Mouse (Mus musculus) heart, postnatal 0 days (tissue): ENCODE data around the gene Trmt1. TPM values are rescaled to one million over a fixed set of nuclear protein-coding genes. Genes with fewer than 3 reads are reported as not detected.
A peak's percentile ranks its signal among the peaks of the same experiment; 100 is the strongest.

ENCODE experiments used
- ATAC-seq: fragments of 200-750 bp; cut with Nextera tagmentation; 2 replicates; pipeline ENCODE4 v1.8.0; 2017; ENCODE audit warnings: low read depth, moderate number of reproducible peaks, moderate library complexity; ENCODE audit not compliant: insufficient read depth
- DNase-seq: peaks from one replicate; pipeline ENCODE4 v3.0.0-alpha.2; 2016; ENCODE audit warnings: low spot score
- H3K27ac ChIP-seq: fragments of 300-500 bp; sonication (generic); 2 replicates; pipeline ENCODE4 v1.5.1; 2014; ENCODE audit warnings: low read depth, mild to moderate bottlenecking
- H3K27me3 ChIP-seq: fragments of 300-500 bp; sonication (generic); 2 replicates; pipeline ENCODE4 v1.6.1; 2014; ENCODE audit warnings: low read length, mixed read lengths; ENCODE audit not compliant: control insufficient read depth, insufficient read depth
- H3K36me3 ChIP-seq: fragments of 300-500 bp; sonication (generic); replicated peaks from 2 replicates; pipeline ENCODE4 v1.6.1; 2014; ENCODE audit warnings: low read length, mixed read lengths; ENCODE audit not compliant: control insufficient read depth, insufficient read depth
- H3K4me1 ChIP-seq: fragments of 300-500 bp; sonication (generic); 2 replicates; pipeline ENCODE4 v1.6.1; 2014; ENCODE audit warnings: antibody characterized with exemption; ENCODE audit not compliant: control insufficient read depth, insufficient read depth
- H3K4me2 ChIP-seq: fragments of 300-500 bp; sonication (generic); 2 replicates; pipeline ENCODE4 v1.6.1; 2014; ENCODE audit warnings: low read depth, mild to moderate bottlenecking, low read length, moderate library complexity
- H3K4me3 ChIP-seq: fragments of 300-500 bp; sonication (generic); 2 replicates; pipeline ENCODE4 v1.5.1; 2014; ENCODE audit warnings: low read depth, low read length
- H3K9ac ChIP-seq: fragments of 300-500 bp; sonication (generic); replicated peaks from 2 replicates; pipeline ENCODE4 v1.6.1; 2014; ENCODE audit warnings: low read depth, low read length, mixed read lengths
- H3K9me3 ChIP-seq: fragments of 300-500 bp; sonication (generic); replicated peaks from 2 replicates; pipeline ENCODE4 v1.6.1; 2016; ENCODE audit warnings: low read length; ENCODE audit not compliant: control insufficient read depth
- CTCF ChIP-seq: IDR thresholded peaks from 2 replicates; pipeline ENCODE4 v1.5.1; 2016; ENCODE audit warnings: antibody characterized with exemption, control low read depth, low read depth
- EP300 ChIP-seq: IDR thresholded peaks from 2 replicates; pipeline ENCODE4 v1.6.1; 2016; ENCODE audit warnings: antibody characterized with exemption, low read depth
- WGBS: fragments of 180-500 bp; shearing (Covaris S2); extraction: QIAGEN DNeasy Blood & Tissue Kit; methylation state at CpG from one replicate; pipeline ENCODE4 v1.1.7; 2014; 5-methylcytosine and 5-hydroxymethylcytosine counted together
- polyA plus RNA-seq: library from polyadenylated mRNA; unstranded; fragments of >200 nt; fragmentation: Nextera tagmentation; extraction: Ambion mirVana; gene quantifications from 2 replicates; pipeline ENCODE4 v1.2.1, GENCODE M21; 2015
- total RNA-seq: library from RNA; depleted of rRNA; stranded (reverse); fragments of >200 nt; gene quantifications from 2 replicates; pipeline ENCODE4 v1.2.3, GENCODE M21; 2014; ENCODE audit warnings: low replicate concordance

Gene Trmt1
- total and polyA plus RNA-seq, 2 experiments from 2014 or later: 29.5 to 98.3 TPM

DNA sequence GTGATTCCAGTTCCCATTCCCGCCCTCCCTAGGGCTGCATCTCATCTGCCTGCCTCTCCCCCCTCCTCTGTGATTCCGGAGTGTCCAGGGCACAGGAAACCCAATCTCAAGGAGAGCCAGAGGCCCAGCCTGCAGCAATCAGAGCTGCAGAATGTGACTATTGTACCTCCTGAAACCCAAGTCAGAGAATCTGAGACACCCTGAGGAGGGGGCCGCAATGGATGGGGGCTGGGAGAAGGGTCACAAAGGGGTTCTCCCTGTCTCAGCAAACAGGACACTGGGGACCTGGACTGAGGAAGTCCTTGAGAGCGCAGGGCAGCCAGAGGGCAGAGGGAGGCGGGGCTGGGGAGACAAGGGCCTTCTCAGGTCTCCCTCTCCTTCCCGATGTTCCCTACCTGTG lies 46.9 kb downstream of the Trmt1 start:
- no peak overlapping the region for H3K4me3 ChIP-seq
- TF ChIP-seq CTCF: no peak
- TF ChIP-seq EP300: no peak
- no peak for ATAC-seq
- no peaks in the 10 kb centered on the region for H3K27me3 ChIP-seq
- WGBS: 38% methylated on average over 6 of the region's 6 CpGs
- DNase-seq: no peak
- H3K9me3 ChIP-seq: no peaks in the 10 kb centered on the region
- H3K4me2 ChIP-seq: no peak overlapping the region
- no peak overlapping the region for H3K9ac ChIP-seq
- no peaks in the 10 kb centered on the region for H3K36me3 ChIP-seq
- H3K4me1 ChIP-seq: peaks cover 66% of the 10 kb centered on the region
- no peak overlapping the region for H3K27ac ChIP-seq

DNA sequence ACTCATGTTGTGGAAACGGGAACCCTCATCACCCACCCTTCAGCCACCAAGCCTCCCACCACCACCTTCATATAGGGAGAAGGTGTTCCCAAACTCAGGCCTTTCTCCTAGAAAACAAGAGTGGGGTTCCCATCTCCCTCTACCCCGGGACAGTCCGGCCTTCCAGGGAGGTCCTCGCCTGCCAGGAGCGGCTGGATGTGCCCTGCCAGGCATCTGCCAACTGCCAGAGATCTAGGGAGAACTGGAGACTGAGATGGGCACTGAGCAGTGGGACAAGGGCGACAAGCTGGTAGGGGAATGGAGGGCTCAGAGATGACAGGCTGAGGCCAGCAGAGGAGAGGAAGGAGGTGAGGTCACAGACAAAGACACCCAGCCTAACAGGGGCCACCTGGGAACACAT lies 47.9 kb downstream of the Trmt1 start:
- no peaks in the 10 kb centered on the region for H3K9me3 ChIP-seq
- TF ChIP-seq EP300 (no peak), CTCF (no peak)
- no peak overlapping the region for H3K4me2 ChIP-seq
- no peak overlapping the region for H3K4me3 ChIP-seq
- WGBS: 88% methylated on average over 6 of the region's 6 CpGs
- H3K27ac ChIP-seq: no peak overlapping the region
- H3K9ac ChIP-seq: no peak overlapping the region
- H3K4me1 ChIP-seq: peaks cover 73% of the 10 kb centered on the region
- no peaks in the 10 kb centered on the region for H3K27me3 ChIP-seq
- H3K36me3 ChIP-seq: no peaks in the 10 kb centered on the region
- no peak for DNase-seq
- no peak for ATAC-seq

DNA sequence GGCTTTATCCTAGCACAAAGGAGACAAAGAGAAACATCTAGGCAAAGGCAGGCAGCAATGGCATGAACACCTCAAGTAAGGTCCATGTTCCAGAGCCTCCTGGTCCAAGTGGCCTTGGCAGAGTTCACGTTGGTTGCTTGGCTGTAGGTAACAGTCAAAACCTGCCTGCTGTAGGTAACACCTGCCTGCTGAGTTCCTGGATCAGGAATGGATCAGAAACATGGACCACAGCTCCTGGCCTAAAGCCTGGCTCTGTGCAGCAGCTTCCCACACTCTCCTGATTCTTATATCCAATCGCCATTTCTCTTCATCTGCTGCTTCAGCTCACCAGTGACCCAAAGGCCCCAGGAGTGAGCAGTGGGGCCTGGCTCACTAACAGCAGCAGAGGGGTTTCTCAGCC lies 48.6 kb downstream of the Trmt1 start:
- no peaks in the 10 kb centered on the region for H3K9me3 ChIP-seq
- no peak overlapping the region for H3K4me3 ChIP-seq
- no peak overlapping the region for H3K4me2 ChIP-seq
- H3K27me3 ChIP-seq: no peaks in the 10 kb centered on the region
- DNase-seq (no peak), ATAC-seq (no peak)
- H3K9ac ChIP-seq: no peak overlapping the region
- TF ChIP-seq CTCF (no peak), EP300 (no peak)
- 73% methylated on average over 2 of the region's 2 CpGs for whole genome bisulfite sequencing
- H3K36me3 ChIP-seq: no peaks in the 10 kb centered on the region
- peaks cover 77% of the 10 kb centered on the region for H3K4me1 ChIP-seq
- H3K27ac ChIP-seq: no peak overlapping the region

DNA sequence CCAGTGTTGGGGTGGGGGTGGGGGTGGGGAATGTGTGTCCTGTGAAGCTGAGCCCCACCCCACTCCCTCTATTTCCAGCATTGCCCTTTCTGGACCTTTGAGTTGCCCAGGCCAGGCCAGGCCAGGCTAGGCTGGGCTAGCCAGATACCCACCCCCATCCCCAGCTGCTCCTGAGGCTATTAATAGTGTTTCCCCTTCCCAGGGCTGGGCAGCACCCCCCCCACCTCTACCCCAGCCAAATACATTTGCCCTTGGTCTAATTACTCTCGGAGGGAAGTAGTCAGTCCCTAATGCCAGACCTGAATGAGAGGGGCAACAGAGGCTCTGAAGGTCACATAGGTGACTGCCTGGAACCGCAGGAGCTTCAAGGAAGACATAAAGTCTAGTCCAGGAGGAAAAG lies 49.5 kb downstream of the Trmt1 start:
- TF ChIP-seq CTCF: no peak
- TF ChIP-seq EP300: no peak
- no peaks in the 10 kb centered on the region for H3K9me3 ChIP-seq
- 19% methylated on average over 2 of the region's 2 CpGs for WGBS
- H3K4me1 ChIP-seq: peaks cover 71% of the 10 kb centered on the region
- DNase-seq (peak; percentile 66), ATAC-seq (peak; percentile 74)
- no peaks in the 10 kb centered on the region for H3K27me3 ChIP-seq
- no peak overlapping the region for H3K4me3 ChIP-seq
- H3K4me2 ChIP-seq: no peak overlapping the region
- 0 out of 2 replicates have a peak overlapping the region, but pooled peaks have one; percentile 11 for H3K9ac ChIP-seq
- H3K27ac ChIP-seq: peak overlapping the region; percentile 69
- H3K36me3 ChIP-seq: no peaks in the 10 kb centered on the region

GRCm38 (mm10) chr8:84736521-84736920 lies 50.4 kb downstream of the Trmt1 start:
- no peak overlapping the region for H3K4me2 ChIP-seq
- H3K27ac ChIP-seq: peak overlapping the region; percentile 69; the same call in 1 of the 2 replicates
- 96% methylated on average over 4 of the region's 4 CpGs for WGBS
- H3K4me1 ChIP-seq: peaks cover 69% of the 10 kb centered on the region
- ATAC-seq (no peak), DNase-seq (no peak)
- no peaks in the 10 kb centered on the region for H3K9me3 ChIP-seq
- H3K4me3 ChIP-seq: no peak overlapping the region
- no peak for TF ChIP-seq CTCF
- no peak for TF ChIP-seq EP300
- no peak overlapping the region for H3K9ac ChIP-seq
- H3K27me3 ChIP-seq: no peaks in the 10 kb centered on the region
- no peaks in the 10 kb centered on the region for H3K36me3 ChIP-seq

DNA sequence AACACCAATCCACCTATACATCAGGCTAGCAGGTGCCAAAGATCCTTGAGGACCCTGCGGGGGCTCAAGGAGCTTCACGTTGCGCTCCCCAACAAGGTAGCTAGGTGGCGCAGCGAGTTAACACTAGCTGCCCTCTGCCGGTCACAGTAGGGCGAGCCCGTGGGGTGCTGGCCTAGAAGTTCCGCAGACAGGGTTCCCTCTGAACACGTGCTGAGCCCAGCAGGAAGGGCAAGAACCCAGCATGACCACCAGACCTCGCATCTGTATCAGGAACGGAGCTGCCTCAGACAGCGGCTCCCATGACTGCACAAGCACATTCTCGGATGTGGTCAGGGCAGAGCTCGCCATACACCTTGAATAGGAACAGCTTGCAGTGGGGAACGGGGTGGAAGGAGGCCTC lies 51.5 kb downstream of the Trmt1 start:
- peak; percentile 84 for DNase-seq
- no peak overlapping the region for H3K9ac ChIP-seq
- H3K9me3 ChIP-seq: no peaks in the 10 kb centered on the region
- peaks cover 66% of the 10 kb centered on the region for H3K4me1 ChIP-seq
- 5% methylated on average over 16 of the region's 16 CpGs for WGBS
- TF ChIP-seq CTCF: peak; percentile 98
- no peak for TF ChIP-seq EP300
- H3K36me3 ChIP-seq: no peaks in the 10 kb centered on the region
- H3K4me3 ChIP-seq: 0 out of 2 replicates have a peak overlapping the region, but pooled peaks have one; percentile 2
- no peaks in the 10 kb centered on the region for H3K27me3 ChIP-seq
- peak; percentile 57; the same call in 1 of the 2 replicates for ATAC-seq
- H3K4me2 ChIP-seq: peak overlapping the region; percentile 45
- no peak overlapping the region for H3K27ac ChIP-seq
